In genomic region chr7:115724404-115724803, GRCm38 (mm10) we compare ENCODE assay signal across 25 mouse cellular contexts.
A peak's percentile ranks its signal among the peaks of the same experiment; 100 is the strongest.
DNase-seq lines count a peak whose midpoint lies in the region; ATAC-seq lines count a peak whose summit lies in the region.
"Had no signal": no experiment of that assay in that cellular context is flagged by ENCODE, and none has a peak within 500 bp of the region (broad histone marks: within the 10 kb centered on the region; RNA-seq: fewer than 3 reads in every experiment).

No protein-coding gene starts in this region.

- H3K4me3 ChIP-seq in midbrain, embryonic 10.5 days = no peak overlapping the region
- H3K4me3 ChIP-seq in midbrain, embryonic 16.5 days (ENCODE audit: low read depth, low read length) = no peak overlapping the region
- H3K4me3 ChIP-seq: embryonic facial prominence, embryonic 10.5 days; embryonic facial prominence, embryonic 12.5 days; forebrain, embryonic 13.5 days; forebrain, embryonic 15.5 days had no signal

- H3K9me3 ChIP-seq in midbrain, embryonic 10.5 days (replicated peaks) = no peaks in the 10 kb centered on the region
- no peaks in the 10 kb centered on the region for H3K9me3 ChIP-seq in midbrain, embryonic 16.5 days (replicated peaks; ENCODE audit: control insufficient read depth, low read length, poor library complexity, severe bottlenecking)
- H3K9me3 ChIP-seq: embryonic facial prominence, embryonic 10.5 days; embryonic facial prominence, embryonic 12.5 days; forebrain, embryonic 13.5 days; forebrain, embryonic 15.5 days; G1E had no signal

- H3K9ac ChIP-seq in midbrain, embryonic 16.5 days (ENCODE audit: low read depth, low read length) = no peak overlapping the region
- H3K9ac ChIP-seq: embryonic facial prominence, embryonic 12.5 days; forebrain, embryonic 13.5 days; forebrain, embryonic 15.5 days; forebrain, postnatal 0 days had no signal

- WGBS in midbrain, embryonic 10.5 days = 85% methylated on average over 2 of the region's 2 CpGs
- 98% methylated on average over 2 of the region's 2 CpGs for WGBS in midbrain, embryonic 16.5 days

- H3K36me3 ChIP-seq in midbrain, embryonic 10.5 days = no peaks in the 10 kb centered on the region
- H3K36me3 ChIP-seq in midbrain, embryonic 16.5 days (ENCODE audit: control insufficient read depth, insufficient read depth, low read length) = no peaks in the 10 kb centered on the region
- H3K36me3 ChIP-seq: embryonic facial prominence, embryonic 10.5 days; embryonic facial prominence, embryonic 12.5 days; forebrain, embryonic 15.5 days; G1E had no signal

- no peak overlapping the region for H3K4me2 ChIP-seq in midbrain, embryonic 16.5 days (ENCODE audit: low read length)
- H3K4me2 ChIP-seq: embryonic facial prominence, embryonic 12.5 days; forebrain, embryonic 13.5 days; forebrain, embryonic 15.5 days had no signal

- H3K27ac ChIP-seq in midbrain, embryonic 10.5 days (replicated peaks) = 0 out of 2 replicates have a peak overlapping the region, but pooled peaks have one; percentile 33
- H3K27ac ChIP-seq in midbrain, embryonic 16.5 days (ENCODE audit: low read length) = no peak overlapping the region
- H3K27ac ChIP-seq: embryonic facial prominence, embryonic 10.5 days; embryonic facial prominence, embryonic 12.5 days; forebrain, embryonic 13.5 days; forebrain, embryonic 15.5 days had no signal

- ATAC-seq in midbrain, embryonic 16.5 days = no peak
- ATAC-seq in common myeloid progenitor, adult 5-6 weeks (replicated peaks; ENCODE audit: low read depth, poor library complexity, severe bottlenecking) = 0 out of 2 replicates have a peak, but pooled peaks have one; percentile 36
- ATAC-seq in megakaryocyte, adult 5-6 weeks (ENCODE audit: poor library complexity, severe bottlenecking) = peak; percentile 51; the same call in 1 of the 2 replicates
- ATAC-seq: activated CD4-positive, CD25-positive, alpha-beta regulatory T cell, adult 4 months; CD4-positive, CD25-positive, alpha-beta regulatory T cell, adult 4 months; forebrain, embryonic 13.5 days; forebrain, embryonic 15.5 days; forebrain, postnatal 0 days; Patski had no signal

- peaks cover 32% of the 10 kb centered on the region for H3K4me1 ChIP-seq in midbrain, embryonic 10.5 days
- H3K4me1 ChIP-seq in midbrain, embryonic 16.5 days (ENCODE audit: control insufficient read depth, insufficient read depth, low read length) = peaks cover 6% of the 10 kb centered on the region
- H3K4me1 ChIP-seq: embryonic facial prominence, embryonic 12.5 days had no signal

- DNase-seq in midbrain, embryonic 10.5 days (ENCODE audit: low spot score) = no peak
- DNase-seq in ovary, postnatal 14 days (ENCODE audit: low spot score) = no peak
- DNase-seq in cerebellum, adult 11-12 months = no peak
- DNase-seq: adrenal gland, adult 8-10 months; adrenal gland, postnatal 14 days; adrenal gland, postnatal 36 days; B cell, adult 2 months; cerebellum, adult 11 months; cerebellum, adult 8-10 months; cerebellum, adult 9-11 months; cerebellum, postnatal 14 days; cerebellum, postnatal 36 days; forebrain, postnatal 0 days had no signal

- H3K27me3 ChIP-seq in midbrain, embryonic 10.5 days (ENCODE audit: low read depth, poor library complexity, severe bottlenecking) = 0 out of 2 replicates have a peak, but pooled peaks cover 14% of the 10 kb centered on the region
- H3K27me3 ChIP-seq in midbrain, embryonic 16.5 days (ENCODE audit: control insufficient read depth, insufficient read depth, low read depth, low read length) = no peaks in the 10 kb centered on the region
- H3K27me3 ChIP-seq: CH12.LX; embryonic facial prominence, embryonic 12.5 days; forebrain, embryonic 13.5 days; forebrain, embryonic 15.5 days; Patski had no signal
